Mouse (Mus musculus) C2C12 (cell line): ENCODE data around the gene Ina. TPM values are rescaled to one million over a fixed set of nuclear protein-coding genes. Genes with fewer than 3 reads are reported as not detected.
"Not testable (repeated sequence)": the region's sequence is repeated elsewhere in the genome, so short reads cannot be mapped to it uniquely, and the experiment has no call there.

Experiments
- H3K27me3 ChIP-seq: one replicate; pipeline ENCODE4 v1.6.1; 2011; ENCODE audit not compliant: control insufficient read depth, insufficient read depth, insufficient read length
- H3K36me3 ChIP-seq: one replicate; pipeline ENCODE4 v1.6.1; 2011; ENCODE audit not compliant: control insufficient read depth, insufficient read depth
- H3K4me3 ChIP-seq: one replicate; pipeline ENCODE4 v1.5.1; 2011; ENCODE audit warnings: mild to moderate bottlenecking, control low read depth; ENCODE audit not compliant: poor library complexity, insufficient read depth, severe bottlenecking
- H3K79me2 ChIP-seq: one replicate; pipeline ENCODE4 v1.6.1; 2011; ENCODE audit not compliant: control insufficient read depth, insufficient read depth
- H3K79me3 ChIP-seq: one replicate; pipeline ENCODE4 v1.6.1; 2011; ENCODE audit warnings: low read depth, control low read depth
- H3ac ChIP-seq: one replicate; pipeline ENCODE3; 2011; ENCODE audit warnings: low read depth; ENCODE audit not compliant: control insufficient read depth, insufficient read length
- CEBPB ChIP-seq: IDR thresholded peaks from one replicate; pipeline ENCODE4 v1.6.1; 2011; ENCODE audit warnings: low read depth, mild to moderate bottlenecking, control low read depth, moderate library complexity
- CTCF ChIP-seq: IDR thresholded peaks from one replicate; pipeline ENCODE4 v1.5.1; 2011; ENCODE audit not compliant: control insufficient read depth, insufficient read depth, insufficient read length
- FOSL1 ChIP-seq: IDR thresholded peaks from one replicate; pipeline ENCODE4 v1.8.0; 2011; ENCODE audit warnings: mild to moderate bottlenecking, low read length; ENCODE audit not compliant: poor library complexity, insufficient read depth, severe bottlenecking
- MAX ChIP-seq: IDR thresholded peaks from one replicate; pipeline ENCODE4 v1.6.1; 2011; ENCODE audit warnings: mild to moderate bottlenecking, control low read depth
- MYOD1 ChIP-seq: IDR thresholded peaks from one replicate; pipeline ENCODE4 v1.6.1; 2011; ENCODE audit warnings: low read depth; ENCODE audit not compliant: control insufficient read depth, insufficient read length
- MYOG ChIP-seq: IDR thresholded peaks from one replicate; pipeline ENCODE4 v1.6.1; 2011; ENCODE audit not compliant: control insufficient read depth, insufficient read length; ENCODE audit errors: extremely low read depth
- USF1 ChIP-seq: IDR thresholded peaks from one replicate; pipeline ENCODE4 v1.6.1; 2011; ENCODE audit warnings: low read depth, mild to moderate bottlenecking, control low read depth, moderate library complexity
- polyA plus RNA-seq: library from polyadenylated mRNA; unstranded; fragments of >200 nt; fragmentation: generic; extraction: Trizol; gene quantifications from one replicate; pipeline ENCODE4 v1.2.1, GENCODE M21; 2012; ENCODE audit warnings: missing spikeins

Gene Ina
- polyA plus RNA-seq, 1 experiment, result not detected

DNA sequence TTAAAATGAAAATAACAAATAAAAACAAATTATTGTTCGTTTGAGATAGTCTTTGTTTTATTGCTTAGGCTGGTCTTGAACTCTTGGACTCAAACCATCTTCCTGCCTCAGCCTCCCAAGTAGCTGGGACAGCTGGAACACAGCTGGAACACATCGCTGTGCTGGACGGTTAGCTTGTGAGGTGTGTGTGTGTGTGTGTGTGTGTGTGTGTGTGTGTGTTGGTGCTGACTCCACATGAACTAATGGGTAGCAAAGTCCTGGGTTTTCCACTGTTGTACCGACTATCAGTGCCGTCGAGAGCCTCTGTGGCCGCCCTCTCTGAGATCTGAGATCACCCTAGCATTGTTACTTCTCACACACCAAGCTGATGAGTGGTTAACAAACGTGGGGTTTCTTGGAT, 38.5 kb upstream of the Ina start:
- H3K27me3 ChIP-seq, result no peaks in the 10 kb centered on the region
- H3ac ChIP-seq, result no peak overlapping the region
- H3K79me2 ChIP-seq, result no peaks in the 10 kb centered on the region
- no peaks in the 10 kb centered on the region for H3K36me3 ChIP-seq
- no peak overlapping the region for H3K4me3 ChIP-seq
- H3K79me3 ChIP-seq, result no peaks in the 10 kb centered on the region
- TF ChIP-seq MYOG, result no peak
- no peak for TF ChIP-seq MAX
- no peak for TF ChIP-seq USF1
- no peak for TF ChIP-seq CEBPB
- TF ChIP-seq FOSL1, result no peak
- TF ChIP-seq CTCF, result no peak
- no peak for TF ChIP-seq MYOD1

DNA sequence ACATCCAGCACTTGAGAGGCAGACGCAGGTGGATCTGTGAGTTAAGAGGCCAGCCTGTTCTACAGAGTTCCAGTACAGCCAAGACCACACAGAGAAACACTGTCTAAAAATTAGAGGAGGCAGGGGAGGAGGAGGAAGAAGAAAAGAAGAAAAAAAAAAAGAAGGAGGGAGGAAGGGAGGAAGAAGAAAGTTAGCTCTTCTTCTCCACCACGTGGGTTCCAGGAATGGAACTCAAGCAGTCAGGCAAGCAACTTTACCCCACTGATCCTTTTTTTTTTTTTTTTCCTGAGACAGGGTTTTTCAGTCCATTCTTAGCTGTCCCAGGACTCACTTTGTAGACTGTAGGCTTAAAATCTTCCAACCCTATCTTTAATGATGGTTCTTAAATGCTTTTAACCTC, 37.8 kb upstream of the Ina start:
- TF ChIP-seq MAX (no peak), USF1 (no peak), FOSL1 (no peak), CTCF (no peak), CEBPB (no peak), MYOD1 (no peak), MYOG (no peak)
- no peaks in the 10 kb centered on the region for H3K27me3 ChIP-seq
- H3K79me2 ChIP-seq, result no peaks in the 10 kb centered on the region

DNA sequence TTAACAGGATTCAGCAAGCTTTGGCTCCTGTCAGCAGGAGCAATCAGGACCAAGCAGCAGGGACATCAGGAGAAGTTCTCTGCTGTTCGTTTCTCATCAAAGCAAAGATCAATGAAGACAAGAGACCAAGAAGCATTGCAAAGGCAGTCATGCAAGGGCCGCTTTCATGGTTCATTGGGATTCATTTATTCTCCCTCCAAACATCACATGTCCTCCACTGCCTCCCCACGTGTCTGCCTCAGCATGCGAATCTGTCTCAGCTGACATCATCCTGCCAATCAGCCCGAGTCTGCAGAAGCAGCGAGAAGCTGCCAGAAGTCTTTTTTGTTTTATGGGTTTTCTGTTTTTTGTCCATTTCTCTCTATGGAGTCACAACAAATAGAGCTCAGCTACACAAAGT, 37.0 kb upstream of the Ina start:
- TF ChIP-seq MYOG (no peak), FOSL1 (no peak), MYOD1 (no peak), CTCF (no peak), MAX (no peak), CEBPB (no peak), USF1 (no peak)
- Histone ChIP-seq H3K79me2 (no peaks in the 10 kb centered on the region), H3K36me3 (no peaks in the 10 kb centered on the region), H3K27me3 (no peaks in the 10 kb centered on the region), H3K79me3 (no peaks in the 10 kb centered on the region), H3K4me3 (no peak overlapping the region), H3ac (no peak overlapping the region)

More for the DNA sequence above, 37.8 kb upstream of the Ina start:
- Histone ChIP-seq H3K36me3 (no peaks in the 10 kb centered on the region), H3K79me3 (no peaks in the 10 kb centered on the region), H3K4me3 (no peak overlapping the region), H3ac (no peak overlapping the region)

DNA sequence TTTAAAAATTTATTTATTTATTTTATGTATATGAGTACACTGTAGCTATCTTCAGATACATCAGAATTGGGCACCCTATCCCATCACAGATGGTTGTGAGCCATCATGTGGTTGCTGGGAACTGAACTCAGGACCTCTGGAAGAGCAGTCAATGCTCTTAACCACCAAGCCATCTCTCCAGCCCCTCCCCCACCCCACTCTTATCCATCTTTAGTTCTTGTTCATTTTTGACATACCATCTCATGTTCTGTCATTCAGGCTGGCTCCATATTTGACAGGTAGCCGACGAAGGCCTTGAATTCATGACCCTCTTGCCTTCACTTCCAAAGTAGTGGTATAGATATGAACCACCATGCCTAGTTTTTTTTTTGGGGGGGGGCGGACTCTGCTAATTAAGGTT, 36.4 kb upstream of the Ina start:
- not testable (repeated sequence) for H3K79me3 ChIP-seq, H3K79me2 ChIP-seq, H3ac ChIP-seq, H3K27me3 ChIP-seq, H3K36me3 ChIP-seq, H3K4me3 ChIP-seq

DNA sequence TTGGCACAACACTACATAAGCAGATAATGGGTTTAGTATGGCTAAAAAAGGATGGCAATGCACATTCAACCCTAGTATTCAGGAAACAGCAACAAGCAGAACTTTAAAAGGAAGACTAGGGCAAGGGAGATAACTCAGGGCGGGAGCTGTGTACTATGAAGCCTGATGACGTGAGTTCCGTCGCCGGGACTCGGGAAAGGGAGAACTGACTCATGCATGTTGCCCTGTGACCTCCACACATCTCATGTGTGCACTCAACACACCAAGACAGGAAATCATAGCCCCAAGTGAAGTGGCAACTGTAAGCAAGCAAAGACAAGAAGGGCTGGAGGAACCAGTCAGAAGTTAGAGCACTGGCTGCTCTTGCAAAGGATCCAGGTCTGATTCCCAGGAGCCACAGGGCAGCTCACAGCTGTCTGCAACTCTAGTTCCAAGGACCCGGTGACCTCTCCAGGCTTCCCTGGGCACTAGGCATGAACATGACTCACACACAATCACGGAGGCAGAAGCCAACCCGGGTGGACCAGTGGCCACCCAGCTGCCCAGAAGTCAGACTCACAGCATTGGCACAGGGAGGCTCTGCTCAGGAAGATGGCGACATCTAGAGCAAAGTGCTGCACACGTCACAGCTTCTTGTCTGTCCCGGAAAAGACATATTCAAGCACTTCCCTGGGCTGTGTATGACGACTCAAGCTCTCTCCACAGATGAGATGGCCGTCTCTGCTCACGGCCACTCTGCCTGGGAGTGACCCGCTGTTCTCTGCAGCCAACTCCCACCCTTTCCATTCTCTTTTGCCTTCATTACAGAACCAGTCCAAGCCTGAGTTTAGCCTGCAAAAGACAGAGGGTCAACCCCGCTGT, 35.3 kb upstream of the Ina start:
- H3K79me3 ChIP-seq, result no peaks in the 10 kb centered on the region
- TF ChIP-seq FOSL1 (no peak), MYOD1 (peak; percentile 39)

DNA sequence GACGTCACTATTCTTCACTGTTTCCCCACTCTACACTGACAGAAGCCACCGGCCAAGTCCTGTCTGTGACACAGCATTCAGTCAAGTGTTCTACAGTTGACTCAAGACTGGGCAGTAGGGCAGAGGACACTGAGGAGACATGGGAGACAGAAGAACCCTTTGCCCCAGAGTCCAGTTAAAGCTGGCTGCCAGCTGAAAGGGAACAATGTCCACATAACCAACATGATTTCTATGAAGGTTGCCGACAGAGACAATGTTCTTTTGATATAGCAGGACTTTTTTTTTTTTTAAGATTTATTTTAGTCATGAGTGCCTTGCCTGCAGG, 34.8 kb upstream of the Ina start:
- Histone ChIP-seq H3K27me3 (no peaks in the 10 kb centered on the region), H3K79me2 (no peaks in the 10 kb centered on the region), H3K36me3 (no peaks in the 10 kb centered on the region), H3K4me3 (no peak overlapping the region), H3K79me3 (no peaks in the 10 kb centered on the region), H3ac (no peak overlapping the region)
- TF ChIP-seq CTCF, result no peak
- no peak for TF ChIP-seq CEBPB
- no peak for TF ChIP-seq USF1
- no peak for TF ChIP-seq MYOD1

More for the DNA sequence above, 35.3 kb upstream of the Ina start:
- Histone ChIP-seq H3K79me2 (no peaks in the 10 kb centered on the region), H3K36me3 (no peaks in the 10 kb centered on the region), H3K27me3 (no peaks in the 10 kb centered on the region), H3K4me3 (no peak overlapping the region), H3ac (peak overlapping the region; percentile 27)
